Mouse (Mus musculus): ENCODE measurements around the gene Traf3. TPM values are rescaled to one million over a fixed set of nuclear protein-coding genes. Genes with fewer than 3 reads are reported as not detected.

The Traf3 gene
- polyA plus RNA-seq, 1 experiment from 2014 or later, result 22.1 TPM

GRCm38 (mm10) chr12:111311775-111312174, 145.6 kb downstream of the Traf3 start:
- Histone ChIP-seq H3K9me3 (ENCODE audit: control insufficient read depth, low read length) (no peaks in the 10 kb centered on the region), H3K4me1 (ENCODE audit: control insufficient read depth, insufficient read depth, low read length) (no peaks in the 10 kb centered on the region), H3K27ac (ENCODE audit: low read depth, low read length) (no peak overlapping the region), H3K27me3 (ENCODE audit: control insufficient read depth, insufficient read depth, low read length) (no peaks in the 10 kb centered on the region), H3K4me2 (ENCODE audit: low read depth, low read length) (no peak overlapping the region), H3K4me3 (ENCODE audit: low read depth, low read length) (no peak overlapping the region), H3K36me3 (ENCODE audit: control insufficient read depth, insufficient read depth, low read length) (peaks cover 86% of the 10 kb centered on the region), H3K9ac (replicated peaks; ENCODE audit: low read depth, low read length) (no peak overlapping the region)
- ATAC-seq (ENCODE audit: low read depth), result no peak
- WGBS, result 94% methylated on average over 10 of the region's 10 CpGs

GRCm38 (mm10) chr12:111314273-111314672, 148.1 kb downstream of the Traf3 start:
- Histone ChIP-seq H3K4me1 (ENCODE audit: control insufficient read depth, insufficient read depth, low read length) (no peaks in the 10 kb centered on the region), H3K9me3 (ENCODE audit: control insufficient read depth, low read length) (no peaks in the 10 kb centered on the region), H3K9ac (replicated peaks; ENCODE audit: low read depth, low read length) (no peak overlapping the region), H3K27me3 (ENCODE audit: control insufficient read depth, insufficient read depth, low read length) (no peaks in the 10 kb centered on the region), H3K36me3 (ENCODE audit: control insufficient read depth, insufficient read depth, low read length) (peaks cover 96% of the 10 kb centered on the region), H3K4me3 (ENCODE audit: low read depth, low read length) (no peak overlapping the region), H3K4me2 (ENCODE audit: low read depth, low read length) (no peak overlapping the region), H3K27ac (ENCODE audit: low read depth, low read length) (no peak overlapping the region)
- ATAC-seq (ENCODE audit: low read depth), result no peak
- WGBS, result 97% methylated on average over 7 of the region's 7 CpGs

Other genes starting within 250 kb of the Traf3 start
- 8.5 and 10.8 TPM in 2 replicates for gene Ankrd9, start 187.3 kb upstream of the Traf3 start, polyA plus RNA-seq (2014; fragmentation: Nextera tagmentation; extraction: Ambion mirVana)
- 7.4 and 9.1 TPM in 2 replicates for gene Rcor1, start 127.0 kb upstream of the Traf3 start, polyA plus RNA-seq (2014; fragmentation: Nextera tagmentation; extraction: Ambion mirVana)
- not detected in 2 replicates for gene 4930595D18Rik, start 18.1 kb downstream of the Traf3 start, polyA plus RNA-seq (2014; fragmentation: Nextera tagmentation; extraction: Ambion mirVana)
- 15.6 and 28.1 TPM in 2 replicates for gene Amn, start 104.7 kb downstream of the Traf3 start, polyA plus RNA-seq (2014; fragmentation: Nextera tagmentation; extraction: Ambion mirVana)
- gene Cdc42bpb, start 211.3 kb downstream of the Traf3 start, polyA plus RNA-seq (2014; fragmentation: Nextera tagmentation; extraction: Ambion mirVana), result 43.4 and 54.1 TPM in 2 replicates
- 0.43 and 1.5 TPM in 2 replicates for gene Lbhd2, start 240.4 kb downstream of the Traf3 start, polyA plus RNA-seq (2014; fragmentation: Nextera tagmentation; extraction: Ambion mirVana)

All from neural tube, embryonic 14.5 days (tissue).